Mouse (Mus musculus): Measurements from ENCODE around the gene Slc10a2.
"Not testable (repeated sequence)": the region's sequence is repeated elsewhere in the genome, so short reads cannot be mapped to it uniquely, and the experiment has no call there.

The Slc10a2 gene

GRCm38 (mm10) chr8:5105186-5105585 lies at the start of gene Slc10a2:
Slc10a2 (minus strand) TSS chr8:5105351.
- no peak for DNase-seq (ENCODE audit: low read depth)

GRCm38 (mm10) chr8:5129322-5129829 lies 24.2 kb upstream of the Slc10a2 start:
- no peak for DNase-seq (ENCODE audit: low read depth)

- DNase-seq (ENCODE audit: low read depth), result no peak
Measured at GRCm38 (mm10) chr8:5106855-5107254, 1.7 kb upstream of the Slc10a2 start.

- DNase-seq (ENCODE audit: low read depth), result no peak
Measured at GRCm38 (mm10) chr8:5095392-5095791, 9.8 kb downstream of the Slc10a2 start.

- not testable (repeated sequence) for DNase-seq (ENCODE audit: low read depth)
Measured at GRCm38 (mm10) chr8:5093991-5094390, 11.2 kb downstream of the Slc10a2 start.

- DNase-seq (ENCODE audit: low read depth), result no peak
Measured at GRCm38 (mm10) chr8:5073654-5074293, 31.4 kb downstream of the Slc10a2 start.

GRCm38 (mm10) chr8:5058888-5059287 lies 46.3 kb downstream of the Slc10a2 start:
- DNase-seq (ENCODE audit: low read depth), result no peak

GRCm38 (mm10) chr8:5044361-5044900 lies 60.7 kb downstream of the Slc10a2 start:
- not testable (repeated sequence) for DNase-seq (ENCODE audit: low read depth)

GRCm38 (mm10) chr8:5038811-5039561 lies 66.2 kb downstream of the Slc10a2 start:
- DNase-seq (ENCODE audit: low read depth), result no peak
